In genomic region chr15:77215178-77215800, GRCm38 (mm10) we compare ENCODE assay signal across 10 mouse cellular contexts.
DNase-seq lines count a peak whose midpoint lies in the region; ATAC-seq and TF ChIP-seq lines count a peak whose summit lies in the region.
"Had no signal": no experiment of that assay in that cellular context is flagged by ENCODE, and none has a peak within 500 bp of the region (broad histone marks: within the 10 kb centered on the region; RNA-seq: fewer than 3 reads in every experiment).

No protein-coding gene starts in this region.

- WGBS in hindbrain, embryonic 10.5 days = 18% methylated on average over 5 of the region's 5 CpGs
- WGBS in hindbrain, embryonic 13.5 days = 28% methylated on average over 5 of the region's 5 CpGs
- WGBS in heart, embryonic 10.5 days = 5% methylated on average over 5 of the region's 5 CpGs
- WGBS in liver, embryonic 12.5 days (ENCODE audit: insufficient replicate concordance) = 35% methylated on average over 5 of the region's 5 CpGs

- H3K9me3 ChIP-seq in hindbrain, embryonic 10.5 days = no peaks in the 10 kb centered on the region
- H3K9me3 ChIP-seq in hindbrain, embryonic 13.5 days = no peaks in the 10 kb centered on the region
- H3K9me3 ChIP-seq in ES-E14 (ENCODE audit: control insufficient read depth, insufficient read depth, low read depth, low read length) = no peaks in the 10 kb centered on the region
- H3K9me3 ChIP-seq in heart, embryonic 10.5 days = no peaks in the 10 kb centered on the region
- no peaks in the 10 kb centered on the region for H3K9me3 ChIP-seq in liver, embryonic 12.5 days (replicated peaks)
- H3K9me3 ChIP-seq: G1E had no signal

- H3K27me3 ChIP-seq in hindbrain, embryonic 10.5 days (ENCODE audit: insufficient read depth, poor library complexity, severe bottlenecking) = no peaks in the 10 kb centered on the region
- no peaks in the 10 kb centered on the region for H3K27me3 ChIP-seq in hindbrain, embryonic 13.5 days
- no peaks in the 10 kb centered on the region for H3K27me3 ChIP-seq in heart, embryonic 10.5 days (ENCODE audit: insufficient read depth, poor library complexity, severe bottlenecking)
- no peaks in the 10 kb centered on the region for H3K27me3 ChIP-seq in liver, embryonic 12.5 days (replicated peaks)

- no peak overlapping the region for H3K9ac ChIP-seq in hindbrain, embryonic 13.5 days
- H3K9ac ChIP-seq in ES-E14 (ENCODE audit: insufficient read depth, low read depth, low read length, poor library complexity, severe bottlenecking) = no peak overlapping the region
- no peak overlapping the region for H3K9ac ChIP-seq in liver, embryonic 12.5 days

- no peaks in the 10 kb centered on the region for H3K36me3 ChIP-seq in hindbrain, embryonic 10.5 days
- H3K36me3 ChIP-seq in hindbrain, embryonic 13.5 days = no peaks in the 10 kb centered on the region
- H3K36me3 ChIP-seq in ES-E14 (ENCODE audit: control insufficient read depth, insufficient read depth, low read length, poor library complexity, severe bottlenecking) = no peaks in the 10 kb centered on the region
- no peaks in the 10 kb centered on the region for H3K36me3 ChIP-seq in heart, embryonic 10.5 days
- H3K36me3 ChIP-seq in liver, embryonic 12.5 days = no peaks in the 10 kb centered on the region
- H3K36me3 ChIP-seq: G1E had no signal

- peak; percentile 25 for DNase-seq in hindbrain, embryonic 10.5 days (ENCODE audit: low spot score)
- DNase-seq in ES-E14 (ENCODE audit: low read depth, low spot score) = no peak
- DNase-seq in heart, embryonic 10.5 days (ENCODE audit: low spot score) = no peak
- DNase-seq in urinary bladder, adult 2 months (ENCODE audit: low spot score) = no peak
- no peak for DNase-seq in Muller cell, postnatal 12 days (ENCODE audit: inconsistent ontology term)
- no peak for DNase-seq in adrenal gland, postnatal 10 days
- DNase-seq: right cerebral cortex, postnatal 14 days had no signal

- H3K4me1 ChIP-seq in hindbrain, embryonic 10.5 days (replicated peaks) = peaks cover 62% of the 10 kb centered on the region
- peaks cover 40% of the 10 kb centered on the region for H3K4me1 ChIP-seq in hindbrain, embryonic 13.5 days (replicated peaks)
- peaks cover 24% of the 10 kb centered on the region in 2 experiments for H3K4me1 ChIP-seq in ES-E14 (ENCODE audit: control insufficient read depth in 2 of 2, insufficient read depth in 2 of 2, low read length in 2 of 2, poor library complexity in 1 of 2)
- H3K4me1 ChIP-seq in heart, embryonic 10.5 days = peaks cover 89% of the 10 kb centered on the region
- H3K4me1 ChIP-seq in liver, embryonic 12.5 days = peaks cover 32% of the 10 kb centered on the region

- no peak for ATAC-seq in hindbrain, embryonic 13.5 days (ENCODE audit: low FRiP score)
- no peak for ATAC-seq in liver, embryonic 12.5 days

- in situ Hi-C loops in ES-E14 (cut with MboI; ENCODE audit: low sequenced_read_pairs in 2 of 2, unreplicated experiment in 2 of 2) = no loop called here

- H3K4me3 ChIP-seq in hindbrain, embryonic 10.5 days = peak overlapping the region; percentile 26
- no peak overlapping the region for H3K4me3 ChIP-seq in hindbrain, embryonic 13.5 days
- H3K4me3 ChIP-seq in ES-E14 (ENCODE audit: insufficient read depth in 1 of 2, low read depth in 1 of 2, low read length in 2 of 2, poor library complexity in 1 of 2, severe bottlenecking in 1 of 2) = no peak overlapping the region; a peak in 2 of 4 replicates
- peak overlapping the region; percentile 38 for H3K4me3 ChIP-seq in heart, embryonic 10.5 days
- no peak overlapping the region for H3K4me3 ChIP-seq in liver, embryonic 12.5 days

- H3K27ac ChIP-seq in hindbrain, embryonic 10.5 days = peak overlapping the region; percentile 78
- H3K27ac ChIP-seq in hindbrain, embryonic 13.5 days = no peak overlapping the region
- peak overlapping the region; percentile 48 for H3K27ac ChIP-seq in ES-E14 (ENCODE audit: insufficient read depth, low read depth, low read length, poor library complexity, severe bottlenecking)
- H3K27ac ChIP-seq in heart, embryonic 10.5 days = peak overlapping the region; percentile 91
- peak overlapping the region; percentile 47 for H3K27ac ChIP-seq in liver, embryonic 12.5 days

- no peak overlapping the region for H3K4me2 ChIP-seq in hindbrain, embryonic 13.5 days
- H3K4me2 ChIP-seq in liver, embryonic 12.5 days = no peak overlapping the region

TF ChIP-seq in ES-E14, 5 proteins besides CTCF, POLR2A, EP300 and RAD21:
- TF ChIP-seq HCFC1 (IDR thresholded peaks at IDR 0.05; ENCODE audit: borderline replicate concordance, insufficient read depth, low read length) (no peak), ZNF384 (IDR thresholded peaks at IDR 0.05; ENCODE audit: low read depth, low read length) (no peak), MAFK (IDR thresholded peaks at IDR 0.05; ENCODE audit: insufficient read depth, low read depth, low read length) (no peak), CHD2 (IDR thresholded peaks at IDR 0.05; ENCODE audit: low read depth, low read length) (no peak), ZC3H11A (IDR thresholded peaks at IDR 0.05; ENCODE audit: borderline replicate concordance, low read depth, low read length) (no peak)

Comparison
In these comparisons a context has a peak if more than half of its experiments do, and no peak if none do; other contexts are left out.
1. H3K4me3 ChIP-seq: peak in hindbrain, embryonic 10.5 days (single experiment) and heart, embryonic 10.5 days (single experiment); none in hindbrain, embryonic 13.5 days (single experiment), ES-E14 (0 of 2) and liver, embryonic 12.5 days (single experiment).